ENCODE assay signal across 28 mouse cellular contexts in genomic region chr6:29322735-29323134, GRCm38 (mm10). TPM values are rescaled to one million over a fixed set of nuclear protein-coding genes. Genes with fewer than 3 reads are reported as not detected.
"Had no signal": no experiment of that assay in that cellular context is flagged by ENCODE, and none has a peak within 500 bp of the region (broad histone marks: within the 10 kb centered on the region; RNA-seq: fewer than 3 reads in every experiment).

No protein-coding gene starts in this region.

- H3K4me1 ChIP-seq: limb, embryonic 12.5 days; limb, embryonic 15.5 days; lung, embryonic 15.5 days; midbrain, embryonic 12.5 days; midbrain, embryonic 15.5 days; neural tube, embryonic 13.5 days had no signal

- DNase-seq: kidney, adult 8-10 months; kidney, postnatal 10 days; kidney, postnatal 36 days; left cerebral cortex, postnatal 4 days; liver, postnatal 0 days; lung, postnatal 10 days; lung, postnatal 36 days; retina, postnatal 1 day; right cerebral cortex, postnatal 25 days; spleen, adult 18-20 months; thymus, adult 2 months; thymus, postnatal 14 days; thymus, postnatal 4 days had no signal

- H3K9ac ChIP-seq: kidney, embryonic 15.5 days; limb, embryonic 12.5 days; limb, embryonic 15.5 days; liver, embryonic 14.5 days; liver, postnatal 0 days; lung, embryonic 15.5 days; midbrain, embryonic 12.5 days; midbrain, embryonic 15.5 days; neural tube, embryonic 13.5 days; stomach, embryonic 15.5 days had no signal

- H3K4me2 ChIP-seq: kidney, embryonic 15.5 days; limb, embryonic 12.5 days; limb, embryonic 15.5 days; liver, embryonic 11.5 days; lung, embryonic 15.5 days; midbrain, embryonic 12.5 days; midbrain, embryonic 15.5 days; neural tube, embryonic 13.5 days; stomach, embryonic 15.5 days had no signal

- H3K27me3 ChIP-seq: kidney, embryonic 15.5 days; limb, embryonic 12.5 days; limb, embryonic 15.5 days; lung, embryonic 15.5 days; midbrain, embryonic 12.5 days; midbrain, embryonic 15.5 days; neural tube, embryonic 13.5 days; stomach, embryonic 15.5 days had no signal

- H3K27ac ChIP-seq: kidney, embryonic 15.5 days; limb, embryonic 12.5 days; limb, embryonic 15.5 days; liver, embryonic 14.5 days; lung, embryonic 15.5 days; midbrain, embryonic 12.5 days; midbrain, embryonic 15.5 days; neural tube, embryonic 13.5 days; stomach, embryonic 15.5 days had no signal

- ATAC-seq: liver, postnatal 0 days; midbrain, embryonic 15.5 days had no signal

- H3K36me3 ChIP-seq: kidney, embryonic 15.5 days; limb, embryonic 12.5 days; limb, embryonic 15.5 days; lung, embryonic 15.5 days; midbrain, embryonic 12.5 days; midbrain, embryonic 15.5 days; neural tube, embryonic 13.5 days; stomach, embryonic 15.5 days had no signal

- H3K4me3 ChIP-seq: kidney, embryonic 15.5 days; limb, embryonic 12.5 days; limb, embryonic 15.5 days; lung, embryonic 15.5 days; midbrain, embryonic 12.5 days; midbrain, embryonic 15.5 days; neural tube, embryonic 13.5 days; stomach, embryonic 15.5 days had no signal

- H3K9me3 ChIP-seq: kidney, embryonic 15.5 days; limb, embryonic 15.5 days; lung, embryonic 15.5 days; midbrain, embryonic 12.5 days; midbrain, embryonic 15.5 days; neural tube, embryonic 13.5 days; stomach, embryonic 15.5 days had no signal

RNA-seq across cellular contexts. Expression of gene Fam71f1, which starts 3.8 kb away (rescaled TPM):
- total RNA-seq: layer of hippocampus, adult 18-20 months; layer of hippocampus, postnatal 14 days; left cerebral cortex, adult 8-10 months; left cerebral cortex, postnatal 14 days; left cerebral cortex, postnatal 4 days; neutrophil, adult 5-6 weeks had no signal
- polyA plus RNA-seq: limb, embryonic 12.5 days; limb, embryonic 15.5 days; liver, embryonic 14.5 days; liver, postnatal 0 days; lung, embryonic 15.5 days; midbrain, embryonic 12.5 days; midbrain, embryonic 15.5 days; neural tube, embryonic 13.5 days; thymus, adult 2 months had no signal

RNA-seq across cellular contexts. Expression of gene Fam71f2, which starts 43.3 kb away (rescaled TPM):
- total RNA-seq: left cerebral cortex, postnatal 4 days; neutrophil, adult 5-6 weeks had no signal
